Mouse (Mus musculus): ENCODE measurements around the gene Ppat.

- no peak for TF ChIP-seq CTCF (IDR thresholded peaks at IDR 0.05; ENCODE audit: low read depth)
- no peak for TF ChIP-seq EP300 (optimal IDR thresholded peaks at IDR 0.05)
Measured at GRCm38 (mm10) chr5:76975736-76976135, 24.4 kb upstream of the Ppat start.
